Mouse (Mus musculus) forebrain, embryonic 16.5 days (tissue): ENCODE data around the gene Fut8. TPM values are rescaled to one million over a fixed set of nuclear protein-coding genes. Genes with fewer than 3 reads are reported as not detected.

Experiments used
- ATAC-seq: fragments of 200-750 bp; cut with Nextera tagmentation; 2 replicates; pipeline ENCODE4 v1.8.0; 2017; ENCODE audit warnings: mild to moderate bottlenecking, moderate library complexity
- H3K27ac ChIP-seq: fragments of 300-500 bp; sonication (generic); 2 replicates; pipeline ENCODE4 v1.5.1; 2014; ENCODE audit warnings: low read length, control low read depth
- H3K27me3 ChIP-seq: fragments of 300-500 bp; sonication (generic); replicated peaks from 2 replicates; pipeline ENCODE4 v1.6.1; 2014; ENCODE audit warnings: low read length; ENCODE audit not compliant: control insufficient read depth, insufficient read depth
- H3K36me3 ChIP-seq: fragments of 300-500 bp; sonication (generic); 2 replicates; pipeline ENCODE4 v1.6.1; 2014; ENCODE audit not compliant: control insufficient read depth, insufficient read depth
- H3K4me1 ChIP-seq: fragments of 300-500 bp; sonication (generic); replicated peaks from 2 replicates; pipeline ENCODE4 v1.6.1; 2014; ENCODE audit warnings: low read length; ENCODE audit not compliant: control insufficient read depth, insufficient read depth
- H3K4me2 ChIP-seq: fragments of 300-500 bp; sonication (generic); 2 replicates; pipeline ENCODE4 v1.6.1; 2014; ENCODE audit warnings: mild to moderate bottlenecking, low read length, control low read depth
- H3K4me3 ChIP-seq: fragments of 300-500 bp; sonication (generic); replicated peaks from 2 replicates; pipeline ENCODE4 v1.5.1; 2014; ENCODE audit warnings: mild to moderate bottlenecking, low read length, control low read depth
- H3K9ac ChIP-seq: fragments of 300-500 bp; sonication (generic); replicated peaks from 2 replicates; pipeline ENCODE4 v1.6.1; 2014; ENCODE audit warnings: low read depth, low read length, control low read depth
- H3K9me3 ChIP-seq: fragments of 300-500 bp; sonication (generic); 2 replicates; pipeline ENCODE4 v1.6.1; 2016; ENCODE audit warnings: low read length; ENCODE audit not compliant: control insufficient read depth
- WGBS: fragments of 180-500 bp; shearing (Covaris S2); extraction: QIAGEN DNeasy Blood & Tissue Kit; methylation state at CpG from one replicate; pipeline ENCODE4 v1.1.7; 2014; 5-methylcytosine and 5-hydroxymethylcytosine counted together
- polyA plus RNA-seq: library from polyadenylated mRNA; unstranded; fragments of >200 nt; fragmentation: Nextera tagmentation; extraction: Ambion mirVana; gene quantifications from 2 replicates; pipeline ENCODE4 v1.2.1, GENCODE M21; 2015

Fut8 gene
- 36.6 and 37.9 TPM in 2 replicates for polyA plus RNA-seq

- H3K27me3 ChIP-seq = no peaks in the 10 kb centered on the region
- peak; percentile 72 for ATAC-seq
- H3K9me3 ChIP-seq = no peaks in the 10 kb centered on the region
These were observed at the start of gene Fut8 for GRCm38 (mm10) chr12:77237950-77238530. Gene Fut8, plus strand, starts transcription at chr12:77238125.

DNA sequence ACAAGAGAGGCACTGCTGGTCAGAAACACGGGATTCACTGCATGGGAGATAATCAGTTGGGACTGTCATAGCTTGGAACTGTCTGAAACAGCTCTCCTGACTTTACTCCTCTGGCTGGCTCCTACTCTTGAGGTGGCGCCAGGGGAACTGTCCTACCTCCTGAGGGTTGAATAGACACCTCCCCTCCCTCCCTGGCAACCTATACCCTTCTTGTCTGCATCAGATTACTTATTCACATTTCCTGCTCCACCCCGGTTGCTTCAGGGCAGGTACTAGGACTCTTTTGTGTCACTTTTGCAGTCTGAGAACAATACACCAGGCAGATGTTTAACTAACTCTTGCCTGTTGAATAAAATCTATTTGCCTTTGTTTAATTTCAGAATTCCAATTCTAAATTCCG, 48.8 kb upstream of the Fut8 start:
- 51% methylated on average over 4 of the region's 4 CpGs for WGBS

More at GRCm38 (mm10) chr12:77237950-77238530, at the start of gene Fut8:
- WGBS = under 1% methylated on average over 46 of the region's 46 CpGs
- H3K4me1 ChIP-seq = peaks cover 7% of the 10 kb centered on the region
- peak within 1 kb of the TSS; percentile 98 for H3K27ac ChIP-seq
- H3K4me2 ChIP-seq = peak within 1 kb of the TSS; percentile 90
- H3K4me3 ChIP-seq = peak within 1 kb of the TSS; percentile 92
- H3K36me3 ChIP-seq = no peaks in the 10 kb centered on the region
- H3K9ac ChIP-seq = peak within 1 kb of the TSS; percentile 94

GRCm38 (mm10) chr12:77189933-77190446, 47.9 kb upstream of the Fut8 start:
- Histone ChIP-seq H3K27me3 (no peaks in the 10 kb centered on the region), H3K4me3 (no peak overlapping the region), H3K36me3 (no peaks in the 10 kb centered on the region), H3K9me3 (no peaks in the 10 kb centered on the region), H3K9ac (no peak overlapping the region), H3K27ac (no peak overlapping the region), H3K4me2 (no peak overlapping the region), H3K4me1 (no peaks in the 10 kb centered on the region)
- 93% methylated on average over 3 of the region's 3 CpGs for WGBS
- ATAC-seq = no peak

More for the DNA sequence above, 48.8 kb upstream of the Fut8 start:
- H3K27me3 ChIP-seq = no peaks in the 10 kb centered on the region
- no peak overlapping the region for H3K4me2 ChIP-seq
- no peaks in the 10 kb centered on the region for H3K36me3 ChIP-seq
- no peaks in the 10 kb centered on the region for H3K9me3 ChIP-seq
- H3K4me1 ChIP-seq = no peaks in the 10 kb centered on the region
- no peak overlapping the region for H3K9ac ChIP-seq
- no peak overlapping the region for H3K4me3 ChIP-seq
- ATAC-seq = no peak
- no peak overlapping the region for H3K27ac ChIP-seq

DNA sequence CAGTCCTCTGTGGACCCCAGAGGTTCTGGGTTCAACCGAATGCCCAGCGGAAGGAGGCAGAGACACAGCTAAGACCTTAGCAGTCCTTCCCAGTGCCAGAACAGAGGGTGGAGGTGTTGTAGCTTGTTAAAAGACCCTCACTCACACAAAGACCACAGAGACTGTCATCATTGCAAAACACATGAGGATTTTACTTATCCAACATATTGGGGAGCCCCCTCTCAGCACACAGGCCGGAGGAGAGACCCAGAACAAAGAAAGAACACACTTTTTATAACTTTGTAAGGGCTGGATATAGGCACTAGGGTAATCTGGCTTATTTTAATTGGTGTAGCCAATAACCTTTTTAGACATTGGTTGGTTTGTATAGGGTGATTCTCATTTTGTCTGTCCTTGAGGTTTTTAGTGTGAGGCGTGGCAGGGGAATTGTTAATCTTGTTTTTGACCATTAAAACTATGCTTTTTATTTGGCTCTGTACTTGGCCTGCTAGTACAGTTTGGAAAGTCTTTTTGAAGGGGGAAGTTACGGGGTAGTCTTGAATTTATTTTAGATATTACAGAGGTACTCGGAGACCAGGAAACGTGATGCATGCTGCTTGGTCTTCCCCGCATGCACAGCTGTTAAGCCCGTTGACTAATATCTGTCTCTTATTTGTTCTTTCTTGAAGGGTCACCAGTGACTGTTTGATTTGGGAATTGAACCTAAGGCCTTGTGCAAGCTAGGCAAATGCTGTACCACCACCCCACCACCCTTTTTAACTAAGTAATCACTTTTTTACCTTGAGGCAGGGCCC, 46.2 kb upstream of the Fut8 start:
- no peak for ATAC-seq
- no peak overlapping the region for H3K9ac ChIP-seq
- H3K4me1 ChIP-seq = no peaks in the 10 kb centered on the region
- no peak overlapping the region for H3K4me2 ChIP-seq
- H3K27me3 ChIP-seq = no peaks in the 10 kb centered on the region
- no peak overlapping the region for H3K27ac ChIP-seq
- H3K9me3 ChIP-seq = no peaks in the 10 kb centered on the region
- 91% methylated on average over 9 of the region's 9 CpGs for WGBS
- H3K36me3 ChIP-seq = no peaks in the 10 kb centered on the region
- H3K4me3 ChIP-seq = no peak overlapping the region

DNA sequence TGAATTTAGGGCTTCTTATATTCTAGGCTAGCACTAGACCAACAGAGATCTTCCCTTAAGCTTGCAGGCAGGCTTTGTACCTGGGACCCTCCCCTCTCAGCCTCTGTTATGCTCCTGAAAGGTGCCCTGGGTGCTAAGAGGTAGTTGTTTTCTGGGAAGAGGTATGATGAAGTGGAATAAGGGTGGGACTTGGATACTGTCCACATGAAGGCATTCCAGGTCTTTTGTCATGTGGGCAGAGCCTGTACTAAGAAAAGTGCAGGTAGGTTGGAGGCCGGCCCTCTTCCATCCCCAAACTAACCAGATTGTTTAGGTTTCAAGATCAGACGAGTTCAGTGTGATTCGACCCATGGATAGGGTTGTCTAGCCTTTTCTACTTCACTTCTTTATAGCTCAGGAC, 45.2 kb upstream of the Fut8 start:
- H3K4me1 ChIP-seq = no peaks in the 10 kb centered on the region
- H3K36me3 ChIP-seq = no peaks in the 10 kb centered on the region
- WGBS = 91% methylated on average over 3 of the region's 3 CpGs
- H3K27ac ChIP-seq = no peak overlapping the region
- ATAC-seq = no peak
- H3K4me3 ChIP-seq = no peak overlapping the region
- no peak overlapping the region for H3K4me2 ChIP-seq
- H3K9me3 ChIP-seq = no peaks in the 10 kb centered on the region
- no peak overlapping the region for H3K9ac ChIP-seq
- H3K27me3 ChIP-seq = no peaks in the 10 kb centered on the region

GRCm38 (mm10) chr12:77193225-77193716, 44.7 kb upstream of the Fut8 start:
- WGBS = 74% methylated on average over 4 of the region's 4 CpGs
- no peak overlapping the region for H3K9ac ChIP-seq
- H3K27me3 ChIP-seq = no peaks in the 10 kb centered on the region
- no peak overlapping the region for H3K4me3 ChIP-seq
- no peaks in the 10 kb centered on the region for H3K4me1 ChIP-seq
- H3K36me3 ChIP-seq = no peaks in the 10 kb centered on the region
- ATAC-seq = no peak
- H3K4me2 ChIP-seq = no peak overlapping the region
- no peak overlapping the region for H3K27ac ChIP-seq
- H3K9me3 ChIP-seq = no peaks in the 10 kb centered on the region

DNA sequence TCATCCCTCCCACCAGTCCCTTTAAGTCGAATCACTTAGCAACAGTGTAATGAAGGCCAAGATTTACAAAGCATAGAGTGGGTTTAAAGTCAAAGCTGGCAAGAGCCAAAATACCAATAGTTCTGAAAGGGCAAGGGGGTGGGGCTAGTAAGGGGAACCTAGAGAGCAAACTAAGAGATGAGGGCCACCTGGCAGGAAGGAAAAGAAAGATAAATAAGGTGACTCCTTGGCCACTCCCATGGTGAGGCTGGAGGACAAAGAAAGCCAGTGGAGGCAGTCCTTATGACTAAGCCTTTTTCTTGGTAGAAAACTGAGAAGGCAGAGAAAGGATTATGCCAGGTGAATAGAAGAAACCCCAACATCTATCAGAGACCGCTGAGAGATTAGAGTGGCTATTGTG, 42.9 kb upstream of the Fut8 start:
- no peak overlapping the region for H3K4me2 ChIP-seq
- H3K4me1 ChIP-seq = no peaks in the 10 kb centered on the region
- H3K27ac ChIP-seq = no peak overlapping the region
- H3K4me3 ChIP-seq = no peak overlapping the region
- H3K9me3 ChIP-seq = no peaks in the 10 kb centered on the region
- H3K9ac ChIP-seq = no peak overlapping the region
- no peak for ATAC-seq
- 72% methylated on average over 2 of the region's 2 CpGs for WGBS
- no peaks in the 10 kb centered on the region for H3K27me3 ChIP-seq
- no peaks in the 10 kb centered on the region for H3K36me3 ChIP-seq

- ATAC-seq = no peak
- Histone ChIP-seq H3K27ac (no peak overlapping the region), H3K9me3 (no peaks in the 10 kb centered on the region), H3K36me3 (no peaks in the 10 kb centered on the region), H3K4me3 (no peak overlapping the region), H3K4me2 (no peak overlapping the region), H3K4me1 (no peaks in the 10 kb centered on the region), H3K27me3 (no peaks in the 10 kb centered on the region), H3K9ac (no peak overlapping the region)
- WGBS = 94% methylated on average over 2 of the region's 2 CpGs
These were observed 41.3 kb upstream of the Fut8 start for GRCm38 (mm10) chr12:77196529-77197095.

- H3K27me3 ChIP-seq = no peaks in the 10 kb centered on the region
- H3K9ac ChIP-seq = no peak overlapping the region
- H3K36me3 ChIP-seq = no peaks in the 10 kb centered on the region
- H3K4me3 ChIP-seq = no peak overlapping the region
- H3K4me2 ChIP-seq = no peak overlapping the region
- no peak for ATAC-seq
- H3K4me1 ChIP-seq = no peaks in the 10 kb centered on the region
- no peaks in the 10 kb centered on the region for H3K9me3 ChIP-seq
- WGBS = 70% methylated on average over 7 of the region's 7 CpGs
- H3K27ac ChIP-seq = no peak overlapping the region
These were observed 40.8 kb upstream of the Fut8 start for GRCm38 (mm10) chr12:77197121-77197599.
